Mouse (Mus musculus): Measurements from ENCODE around the gene Fbp2. TPM values are rescaled to one million over a fixed set of nuclear protein-coding genes. Genes with fewer than 3 reads are reported as not detected.

The Fbp2 gene
- total RNA-seq (2021) (10 to 100 TPM; 23.7 to 29.4 TPM), polyA plus RNA-seq (2012; rRNA removed) (15.1 and 29.4 TPM in 2 replicates)
- long read RNA-seq, transcript Fbp2-201 (7 exons, 1,354 nt): major isoform, 20 of 22 reads
- long read RNA-seq, partial matches to known transcripts: 0 of 22 reads
- long read RNA-seq, other reads (novel, unspliced or antisense): 2 of 22 reads

DNA sequence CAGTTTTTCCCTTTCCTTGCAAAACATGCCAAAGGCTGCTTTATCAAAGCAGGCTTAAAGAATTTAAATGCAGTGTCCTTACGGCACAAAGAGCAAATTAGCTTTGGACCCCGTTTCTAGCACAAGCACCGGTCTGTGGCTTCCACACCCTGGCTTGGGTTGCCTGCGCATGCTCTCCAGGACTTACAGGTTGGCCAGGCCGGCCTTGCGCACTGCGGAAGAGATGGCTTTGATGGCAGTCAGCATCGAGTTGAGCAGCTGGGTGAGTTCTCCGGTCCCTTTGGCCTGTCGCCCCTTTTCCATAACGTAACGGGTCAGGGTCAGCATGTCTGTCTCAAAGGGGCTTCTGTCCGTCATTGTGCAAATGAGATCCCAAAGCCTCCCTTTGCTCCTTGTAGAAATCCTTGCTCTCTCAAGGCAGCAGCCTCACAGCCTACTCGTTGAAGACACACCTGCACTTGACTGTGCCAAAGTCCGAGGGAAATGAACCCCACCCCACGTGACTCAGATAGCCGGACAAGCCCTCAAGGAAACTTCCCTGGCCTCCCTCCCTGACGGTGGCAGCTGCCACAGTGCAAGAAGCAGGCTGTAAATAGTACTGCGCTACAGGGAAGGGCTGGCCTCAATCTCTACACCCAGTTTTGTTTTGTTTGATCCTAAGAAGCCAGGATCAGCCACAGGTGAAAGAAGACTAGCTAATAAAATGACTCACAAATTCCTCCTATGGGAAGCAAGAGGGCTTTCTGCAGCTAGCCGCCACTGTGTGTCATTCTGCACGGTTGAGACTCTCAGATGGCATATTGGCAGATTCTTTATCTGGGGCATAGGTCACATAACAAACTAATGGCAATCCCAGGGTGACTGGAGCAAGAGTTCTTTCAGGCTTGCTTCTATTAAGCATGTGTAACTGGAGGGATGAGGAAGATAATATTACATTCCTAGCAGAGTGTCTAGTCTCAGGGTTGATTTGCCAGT lies at the start of gene Fbp2:
Gene Fbp2 (minus strand): TSS at position 482 of the 975 bp plus-strand sequence.
- DNase-seq: peak; percentile 42 to 53
- intact Hi-C loops (cut with DNase I): loop anchor here (2.0 to 10.0 kb wide), 2 partner anchors 231 to 393 kb away; partner anchors contain the start of gene Gm49359
- peak within 1 kb of the TSS; percentile 5; the same call in 1 of the 2 replicates for H3K4me3 ChIP-seq
- WGBS: 49% methylated on average over 21 of the region's 21 CpGs
- no peak for TF ChIP-seq EP300 (IDR thresholded peaks at IDR 0.05; ENCODE audit: insufficient read depth, low read depth, low read length)
- TF ChIP-seq CTCF (IDR thresholded peaks at IDR 0.05): 0 out of 2 replicates have a peak, but pooled peaks have one; percentile 7
- no peak for TF ChIP-seq POLR2A (IDR thresholded peaks at IDR 0.05; ENCODE audit: insufficient read depth, low read depth, low read length)
- H3K27me3 ChIP-seq (ENCODE audit: control insufficient read depth, insufficient read depth, low read length): no peaks in the 10 kb centered on the region
- peaks cover 3% of the 10 kb centered on the region for H3K4me1 ChIP-seq (ENCODE audit: control insufficient read depth, insufficient read depth, low read length)
- peak within 1 kb of the TSS; percentile 75 for H3K27ac ChIP-seq
- H3K79me2 ChIP-seq (replicated peaks; ENCODE audit: control insufficient read depth, insufficient read depth, low read length): no peaks in the 10 kb centered on the region
- H3K9ac ChIP-seq (ENCODE audit: low read depth, low read length): peak within 1 kb of the TSS; percentile 24; the same call in 1 of the 2 replicates
- no peaks in the 10 kb centered on the region for H3K36me3 ChIP-seq (ENCODE audit: control insufficient read depth, insufficient read depth, low read length)

DNA sequence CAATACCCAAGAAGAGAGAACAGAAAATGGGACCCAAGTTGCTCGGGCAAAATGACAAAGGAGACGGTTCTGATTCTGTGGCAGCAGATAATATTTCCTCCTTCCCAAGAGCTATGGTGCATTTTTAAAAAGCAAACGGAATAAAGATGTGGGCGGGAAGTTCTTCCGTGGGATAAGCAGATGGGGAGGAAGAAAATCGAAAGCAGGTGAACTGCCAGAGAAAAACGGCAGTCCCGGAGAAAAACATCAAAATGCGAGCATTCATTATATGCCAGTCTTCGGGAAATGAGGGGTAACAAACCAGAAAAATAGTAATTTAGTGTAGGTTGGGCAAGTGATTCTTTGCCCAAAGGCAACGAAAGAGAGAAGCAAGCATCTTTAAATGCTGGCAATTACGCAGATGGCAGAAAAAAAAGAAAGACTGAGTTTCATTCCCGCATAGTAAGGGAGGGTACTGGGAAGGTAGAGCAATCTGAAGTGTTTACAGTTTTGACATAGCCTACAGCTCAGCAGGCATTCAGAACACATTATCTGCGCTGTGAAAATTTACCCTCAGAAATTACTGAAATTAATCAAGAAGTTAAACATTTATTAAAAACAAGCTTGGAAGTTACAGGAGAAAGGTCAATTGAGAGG lies 49.4 kb upstream of the Fbp2 start:
- no peaks in the 10 kb centered on the region for H3K4me1 ChIP-seq (ENCODE audit: control insufficient read depth, insufficient read depth, low read length)
- H3K27ac ChIP-seq: no peak overlapping the region
- no peak for DNase-seq
- WGBS: 81% methylated on average over 14 of the region's 14 CpGs
- no peak overlapping the region for H3K4me3 ChIP-seq
- no peaks in the 10 kb centered on the region for H3K36me3 ChIP-seq (ENCODE audit: control insufficient read depth, insufficient read depth, low read length)
- TF ChIP-seq POLR2A (IDR thresholded peaks at IDR 0.05; ENCODE audit: insufficient read depth, low read depth, low read length): no peak
- no peak for TF ChIP-seq EP300 (IDR thresholded peaks at IDR 0.05; ENCODE audit: insufficient read depth, low read depth, low read length)
- TF ChIP-seq CTCF (IDR thresholded peaks at IDR 0.05): no peak
- H3K79me2 ChIP-seq (replicated peaks; ENCODE audit: control insufficient read depth, insufficient read depth, low read length): no peaks in the 10 kb centered on the region
- no peak overlapping the region for H3K9ac ChIP-seq (ENCODE audit: low read depth, low read length)
- intact Hi-C loops (cut with DNase I): no loop called here
- no peaks in the 10 kb centered on the region for H3K27me3 ChIP-seq (ENCODE audit: control insufficient read depth, insufficient read depth, low read length)

DNA sequence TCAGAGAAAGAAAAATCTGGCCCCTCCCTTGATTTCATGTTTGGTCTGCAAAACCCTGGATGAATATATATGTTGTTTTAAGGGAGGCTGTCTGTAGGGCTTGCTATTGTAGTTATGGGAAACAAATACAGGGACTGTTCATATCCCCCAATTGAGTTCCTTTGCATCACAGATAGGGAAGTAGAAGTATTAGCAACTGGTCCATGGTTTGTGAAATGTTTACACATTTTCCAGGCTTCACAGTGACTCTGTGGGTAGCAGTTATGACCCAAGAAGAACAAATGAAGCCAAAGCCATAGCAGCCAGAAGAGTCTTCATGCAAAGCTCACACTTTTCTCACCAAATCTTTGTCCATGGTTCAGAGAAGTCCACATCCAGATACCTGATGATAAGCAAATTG lies 42.9 kb upstream of the Fbp2 start:
- TF ChIP-seq CTCF (IDR thresholded peaks at IDR 0.05) (no peak), POLR2A (IDR thresholded peaks at IDR 0.05; ENCODE audit: insufficient read depth, low read depth, low read length) (no peak), EP300 (IDR thresholded peaks at IDR 0.05; ENCODE audit: insufficient read depth, low read depth, low read length) (no peak)
- Histone ChIP-seq H3K4me1 (ENCODE audit: control insufficient read depth, insufficient read depth, low read length) (no peaks in the 10 kb centered on the region), H3K4me3 (no peak overlapping the region), H3K9ac (ENCODE audit: low read depth, low read length) (no peak overlapping the region), H3K36me3 (ENCODE audit: control insufficient read depth, insufficient read depth, low read length) (no peaks in the 10 kb centered on the region), H3K27ac (no peak overlapping the region), H3K27me3 (ENCODE audit: control insufficient read depth, insufficient read depth, low read length) (no peaks in the 10 kb centered on the region), H3K79me2 (replicated peaks; ENCODE audit: control insufficient read depth, insufficient read depth, low read length) (no peaks in the 10 kb centered on the region)
- intact Hi-C loops (cut with DNase I): no loop called here
- no peak for DNase-seq

DNA sequence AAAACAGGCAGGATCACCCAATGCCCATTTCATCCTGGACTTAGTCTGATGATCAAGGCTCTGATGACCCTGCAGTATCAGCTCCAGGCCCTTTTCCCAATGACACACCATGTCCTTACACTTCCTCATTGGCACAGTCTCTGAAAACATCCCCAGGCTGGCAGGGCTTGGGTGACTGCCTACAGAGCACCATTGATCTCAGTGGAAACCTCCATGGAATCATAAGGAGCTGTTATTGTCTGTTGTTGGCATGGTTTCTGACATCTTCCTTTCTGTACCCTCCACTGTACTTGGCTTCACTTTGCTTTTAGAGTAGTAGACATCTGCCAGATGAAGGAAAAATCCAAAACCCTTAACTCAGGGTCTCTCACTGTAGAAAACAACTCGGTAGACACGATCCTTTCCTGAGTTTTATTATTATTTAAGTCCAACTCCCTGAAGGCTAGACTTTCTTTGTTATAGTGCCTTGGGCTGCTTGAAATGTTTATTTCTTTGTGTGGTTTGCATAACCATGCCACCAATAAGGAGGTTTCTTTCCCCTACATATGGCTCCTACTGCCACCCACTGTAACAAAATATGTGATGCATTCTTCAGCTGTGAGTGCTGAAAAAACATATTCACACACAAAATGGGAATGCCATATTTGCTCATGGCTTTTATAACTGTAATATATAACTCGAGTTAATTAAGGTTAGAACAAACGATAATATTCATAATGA lies 39.9 kb upstream of the Fbp2 start:
- Histone ChIP-seq H3K27me3 (ENCODE audit: control insufficient read depth, insufficient read depth, low read length) (no peaks in the 10 kb centered on the region), H3K79me2 (replicated peaks; ENCODE audit: control insufficient read depth, insufficient read depth, low read length) (no peaks in the 10 kb centered on the region), H3K36me3 (ENCODE audit: control insufficient read depth, insufficient read depth, low read length) (no peaks in the 10 kb centered on the region), H3K4me3 (no peak overlapping the region), H3K9ac (ENCODE audit: low read depth, low read length) (no peak overlapping the region), H3K4me1 (ENCODE audit: control insufficient read depth, insufficient read depth, low read length) (no peaks in the 10 kb centered on the region), H3K27ac (no peak overlapping the region)
- TF ChIP-seq CTCF (IDR thresholded peaks at IDR 0.05): no peak
- TF ChIP-seq EP300 (IDR thresholded peaks at IDR 0.05; ENCODE audit: insufficient read depth, low read depth, low read length): no peak
- no peak for TF ChIP-seq POLR2A (IDR thresholded peaks at IDR 0.05; ENCODE audit: insufficient read depth, low read depth, low read length)
- 84% methylated on average over 4 of the region's 4 CpGs for WGBS
- intact Hi-C loops (cut with DNase I): no loop called here
- no peak for DNase-seq

DNA sequence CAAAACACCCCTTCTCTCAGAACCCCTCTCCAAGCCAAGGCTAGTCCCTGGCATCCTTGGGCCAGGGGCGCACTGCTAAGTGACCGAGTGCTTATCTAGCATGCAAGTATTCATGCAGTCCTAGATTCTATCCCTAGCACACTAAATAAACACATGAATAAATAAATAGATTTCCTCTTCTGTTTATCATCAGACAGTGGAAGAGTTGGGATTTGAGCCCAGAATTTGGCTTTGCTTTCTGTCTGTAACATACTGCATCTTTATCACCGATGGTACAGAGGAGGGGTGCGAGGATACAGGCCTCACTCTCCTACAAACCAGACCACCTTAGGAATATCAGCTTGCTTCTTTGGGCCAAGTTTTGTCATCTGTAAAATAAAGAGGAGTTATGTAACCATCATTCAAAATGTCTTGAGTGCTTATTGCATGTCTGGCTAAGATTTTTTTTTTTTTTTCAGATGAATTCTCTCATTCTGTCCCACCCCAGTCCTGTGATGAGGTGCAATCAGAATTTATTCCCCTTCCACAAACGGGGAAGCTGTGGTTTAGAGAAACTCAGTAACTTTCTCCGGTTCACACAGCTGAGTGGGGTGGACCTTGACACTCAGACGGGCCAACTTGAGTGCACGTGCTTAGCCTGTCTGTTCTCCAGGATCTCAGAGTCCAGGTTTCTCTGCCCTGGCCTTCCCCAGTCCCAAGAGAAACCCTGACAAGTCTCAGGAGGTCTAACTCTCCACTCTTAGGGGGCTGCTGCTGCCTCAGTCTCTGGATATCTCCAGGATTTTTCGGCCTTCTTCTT lies 35.0 kb upstream of the Fbp2 start:
- Histone ChIP-seq H3K4me1 (ENCODE audit: control insufficient read depth, insufficient read depth, low read length) (no peaks in the 10 kb centered on the region), H3K9ac (ENCODE audit: low read depth, low read length) (no peak overlapping the region), H3K36me3 (ENCODE audit: control insufficient read depth, insufficient read depth, low read length) (no peaks in the 10 kb centered on the region), H3K27ac (no peak overlapping the region), H3K4me3 (no peak overlapping the region), H3K79me2 (replicated peaks; ENCODE audit: control insufficient read depth, insufficient read depth, low read length) (no peaks in the 10 kb centered on the region), H3K27me3 (ENCODE audit: control insufficient read depth, insufficient read depth, low read length) (peaks cover 2% of the 10 kb centered on the region)
- 69% methylated on average over 9 of the region's 9 CpGs for WGBS
- TF ChIP-seq EP300 (IDR thresholded peaks at IDR 0.05; ENCODE audit: insufficient read depth, low read depth, low read length): no peak
- no peak for TF ChIP-seq CTCF (IDR thresholded peaks at IDR 0.05)
- TF ChIP-seq POLR2A (IDR thresholded peaks at IDR 0.05; ENCODE audit: insufficient read depth, low read depth, low read length): no peak
- intact Hi-C loops (cut with DNase I): no loop called here
- DNase-seq: no peak
